Mouse (Mus musculus) bone marrow macrophage, adult 2 months (primary cell): ENCODE data around the gene Ep400.

Experiments
- CTCF ChIP-seq: IDR thresholded peaks from 2 replicates; pipeline ENCODE4 v1.5.1; 2012; ENCODE audit warnings: low read depth, mild to moderate bottlenecking, low read length, moderate library complexity
- POLR2A ChIP-seq: IDR thresholded peaks from 2 replicates; pipeline ENCODE4 v1.6.1; 2012; ENCODE audit warnings: mild to moderate bottlenecking, low read depth, low read length, borderline replicate concordance

- TF ChIP-seq CTCF (no peak), POLR2A (no peak)
Observed at GRCm38 (mm10) chr5:110624319-110624718, 146.2 kb downstream of the Ep400 start.
